Mouse (Mus musculus): ENCODE measurements around the gene Trim65. TPM values are rescaled to one million over a fixed set of nuclear protein-coding genes. Genes with fewer than 3 reads are reported as not detected.
A peak's percentile ranks its signal among the peaks of the same experiment; 100 is the strongest.

Trim65 gene
- total RNA-seq, 1 experiment: 0.31 TPM

DNA sequence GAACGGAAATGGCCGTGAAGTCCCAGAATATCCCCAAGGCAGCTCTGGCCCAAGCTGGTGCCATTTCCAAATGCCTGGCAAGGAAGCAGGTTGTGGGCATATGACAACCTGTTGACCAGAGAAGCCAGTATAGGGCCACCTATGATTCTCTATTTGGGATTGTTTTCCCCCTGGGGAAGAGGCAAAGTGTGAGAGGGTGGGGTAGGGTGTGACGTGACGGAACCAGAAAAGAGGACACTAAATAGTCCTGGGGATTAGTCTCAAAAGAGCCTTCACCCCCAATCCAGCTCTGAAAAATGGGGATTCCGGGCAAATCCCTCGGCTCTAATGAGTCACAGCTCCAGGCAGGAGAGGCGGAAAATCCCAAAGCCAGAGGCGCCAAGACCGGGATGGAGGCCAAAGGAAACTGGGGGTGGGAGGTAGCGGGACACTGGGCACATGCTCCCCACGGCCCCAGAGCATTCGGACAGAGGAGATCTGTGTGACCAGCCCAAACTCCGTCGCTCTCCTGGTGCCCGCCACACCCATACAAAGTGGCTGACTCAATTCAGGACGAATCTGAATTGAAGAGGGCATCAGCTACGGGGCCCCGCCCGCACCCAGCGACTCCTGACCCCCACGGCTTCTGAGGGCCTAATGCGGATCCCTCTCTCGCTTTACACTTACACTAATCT is 22.3 kb downstream of the Trim65 start:
- H3K36me3 ChIP-seq (ENCODE audit: control insufficient read depth, insufficient read depth, low read length, poor library complexity, severe bottlenecking): no peaks in the 10 kb centered on the region
- no peak for DNase-seq (ENCODE audit: low read depth, low spot score)
- peak overlapping the region; percentile 39 to 67; a peak in 3 of 4 replicates for H3K4me3 ChIP-seq (ENCODE audit: insufficient read depth in 1 of 2, low read depth in 1 of 2, low read length in 2 of 2, poor library complexity in 1 of 2, severe bottlenecking in 1 of 2)
- H3K27ac ChIP-seq (ENCODE audit: insufficient read depth, low read depth, low read length, poor library complexity, severe bottlenecking): no peak overlapping the region
- peaks cover 10 to 38% of the 10 kb centered on the region in 2 experiments for H3K4me1 ChIP-seq (ENCODE audit: control insufficient read depth in 2 of 2, insufficient read depth in 2 of 2, low read length in 2 of 2, poor library complexity in 1 of 2)
- 0 out of 2 replicates have a peak overlapping the region, but pooled peaks have one; percentile 5 for H3K9ac ChIP-seq (ENCODE audit: insufficient read depth, low read depth, low read length, poor library complexity, severe bottlenecking)
- in situ Hi-C loops (cut with MboI; ENCODE audit: low sequenced_read_pairs in 2 of 2, unreplicated experiment in 2 of 2): no loop called here
- no peak for TF ChIP-seq MAFK (IDR thresholded peaks at IDR 0.05; ENCODE audit: insufficient read depth, low read depth, low read length)
- TF ChIP-seq ZC3H11A (IDR thresholded peaks at IDR 0.05; ENCODE audit: borderline replicate concordance, low read depth, low read length): no peak
- no peak for TF ChIP-seq HCFC1 (IDR thresholded peaks at IDR 0.05; ENCODE audit: borderline replicate concordance, insufficient read depth, low read length)
- TF ChIP-seq ZNF384 (IDR thresholded peaks at IDR 0.05; ENCODE audit: low read depth, low read length): no peak
- no peaks in the 10 kb centered on the region for H3K9me3 ChIP-seq (ENCODE audit: control insufficient read depth, insufficient read depth, low read depth, low read length)

DNA sequence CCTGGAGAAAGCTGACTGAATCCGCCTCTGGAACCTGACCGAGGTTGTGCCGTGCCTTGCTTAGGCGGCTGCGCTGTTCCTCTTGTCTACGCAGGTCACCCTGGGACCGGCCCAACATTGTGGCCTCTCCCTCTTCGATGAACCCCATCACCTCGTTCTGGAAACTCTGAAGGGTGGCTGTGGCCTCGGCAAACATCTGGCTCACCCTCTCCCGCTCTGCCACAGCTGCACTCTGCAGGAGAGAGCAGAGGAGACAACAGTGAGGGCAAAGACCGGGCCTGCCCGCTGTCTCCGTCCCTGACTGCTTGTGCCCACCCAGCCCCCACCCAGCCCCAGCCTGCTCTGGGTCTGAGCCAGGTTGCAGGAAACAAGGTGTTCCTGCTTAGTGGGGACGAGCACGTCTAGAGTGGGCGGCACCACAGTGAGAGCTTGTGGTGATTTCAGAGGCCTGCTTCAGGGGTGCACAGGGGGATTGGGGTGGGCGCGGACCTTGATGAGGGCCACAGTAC is 23.1 kb downstream of the Trim65 start:
- Histone ChIP-seq H3K9me3 (ENCODE audit: control insufficient read depth, insufficient read depth, low read depth, low read length) (no peaks in the 10 kb centered on the region), H3K27ac (ENCODE audit: insufficient read depth, low read depth, low read length, poor library complexity, severe bottlenecking) (no peak overlapping the region), H3K9ac (ENCODE audit: insufficient read depth, low read depth, low read length, poor library complexity, severe bottlenecking) (peak overlapping the region; percentile 44), H3K4me1 (ENCODE audit: control insufficient read depth in 2 of 2, insufficient read depth in 2 of 2, low read length in 2 of 2, poor library complexity in 1 of 2) (peaks cover 10 to 40% of the 10 kb centered on the region in 2 experiments), H3K4me3 (ENCODE audit: insufficient read depth in 1 of 2, low read depth in 1 of 2, low read length in 2 of 2, poor library complexity in 1 of 2, severe bottlenecking in 1 of 2) (peak overlapping the region; percentile 39 to 67), H3K36me3 (ENCODE audit: control insufficient read depth, insufficient read depth, low read length, poor library complexity, severe bottlenecking) (no peaks in the 10 kb centered on the region)
- no peak for TF ChIP-seq MAFK (IDR thresholded peaks at IDR 0.05; ENCODE audit: insufficient read depth, low read depth, low read length)
- no peak for TF ChIP-seq CHD2 (IDR thresholded peaks at IDR 0.05; ENCODE audit: low read depth, low read length)
- no peak for TF ChIP-seq ZC3H11A (IDR thresholded peaks at IDR 0.05; ENCODE audit: borderline replicate concordance, low read depth, low read length)
- no peak for TF ChIP-seq HCFC1 (IDR thresholded peaks at IDR 0.05; ENCODE audit: borderline replicate concordance, insufficient read depth, low read length)
- TF ChIP-seq ZNF384 (IDR thresholded peaks at IDR 0.05; ENCODE audit: low read depth, low read length): no peak
- DNase-seq (ENCODE audit: low read depth, low spot score): no peak
- in situ Hi-C loops (cut with MboI; ENCODE audit: low sequenced_read_pairs in 2 of 2, unreplicated experiment in 2 of 2): no loop called here

GRCm38 (mm10) chr11:116106963-116107776 is 23.8 kb downstream of the Trim65 start:
- no peak for DNase-seq (ENCODE audit: low read depth, low spot score)
- Histone ChIP-seq H3K27ac (ENCODE audit: insufficient read depth, low read depth, low read length, poor library complexity, severe bottlenecking) (no peak overlapping the region), H3K9me3 (ENCODE audit: control insufficient read depth, insufficient read depth, low read depth, low read length) (no peaks in the 10 kb centered on the region), H3K4me1 (ENCODE audit: control insufficient read depth in 2 of 2, insufficient read depth in 2 of 2, low read length in 2 of 2, poor library complexity in 1 of 2) (peaks cover 12 to 40% of the 10 kb centered on the region in 2 experiments), H3K4me3 (ENCODE audit: insufficient read depth in 1 of 2, low read depth in 1 of 2, low read length in 2 of 2, poor library complexity in 1 of 2, severe bottlenecking in 1 of 2) (peak overlapping the region; percentile 39 to 67; a peak in 3 of 4 replicates), H3K36me3 (ENCODE audit: control insufficient read depth, insufficient read depth, low read length, poor library complexity, severe bottlenecking) (no peaks in the 10 kb centered on the region), H3K9ac (ENCODE audit: insufficient read depth, low read depth, low read length, poor library complexity, severe bottlenecking) (no peak overlapping the region; the same call in 1 of the 2 replicates)
- in situ Hi-C loops (cut with MboI; ENCODE audit: low sequenced_read_pairs in 2 of 2, unreplicated experiment in 2 of 2): no loop called here
- TF ChIP-seq CHD2 (IDR thresholded peaks at IDR 0.05; ENCODE audit: low read depth, low read length) (no peak), ZC3H11A (IDR thresholded peaks at IDR 0.05; ENCODE audit: borderline replicate concordance, low read depth, low read length) (no peak), HCFC1 (IDR thresholded peaks at IDR 0.05; ENCODE audit: borderline replicate concordance, insufficient read depth, low read length) (no peak), ZNF384 (IDR thresholded peaks at IDR 0.05; ENCODE audit: low read depth, low read length) (no peak), MAFK (IDR thresholded peaks at IDR 0.05; ENCODE audit: insufficient read depth, low read depth, low read length) (no peak)

- Histone ChIP-seq H3K4me1 (ENCODE audit: control insufficient read depth in 2 of 2, insufficient read depth in 2 of 2, low read length in 2 of 2, poor library complexity in 1 of 2) (peaks cover 12 to 40% of the 10 kb centered on the region in 2 experiments), H3K9ac (ENCODE audit: insufficient read depth, low read depth, low read length, poor library complexity, severe bottlenecking) (peak overlapping the region; percentile 12; the same call in 1 of the 2 replicates), H3K27ac (ENCODE audit: insufficient read depth, low read depth, low read length, poor library complexity, severe bottlenecking) (no peak overlapping the region), H3K4me3 (ENCODE audit: insufficient read depth in 1 of 2, low read depth in 1 of 2, low read length in 2 of 2, poor library complexity in 1 of 2, severe bottlenecking in 1 of 2) (peak overlapping the region; percentile 11 to 30; a peak in 3 of 4 replicates), H3K9me3 (ENCODE audit: control insufficient read depth, insufficient read depth, low read depth, low read length) (no peaks in the 10 kb centered on the region), H3K36me3 (ENCODE audit: control insufficient read depth, insufficient read depth, low read length, poor library complexity, severe bottlenecking) (no peaks in the 10 kb centered on the region)
- in situ Hi-C loops (cut with MboI; ENCODE audit: low sequenced_read_pairs in 2 of 2, unreplicated experiment in 2 of 2): no loop called here
- DNase-seq (ENCODE audit: low read depth, low spot score): no peak
- TF ChIP-seq ZNF384 (IDR thresholded peaks at IDR 0.05; ENCODE audit: low read depth, low read length) (no peak), HCFC1 (IDR thresholded peaks at IDR 0.05; ENCODE audit: borderline replicate concordance, insufficient read depth, low read length) (no peak), CHD2 (IDR thresholded peaks at IDR 0.05; ENCODE audit: low read depth, low read length) (no peak), ZC3H11A (IDR thresholded peaks at IDR 0.05; ENCODE audit: borderline replicate concordance, low read depth, low read length) (no peak), MAFK (IDR thresholded peaks at IDR 0.05; ENCODE audit: insufficient read depth, low read depth, low read length) (no peak)
Observed at GRCm38 (mm10) chr11:116106154-116106962, 24.6 kb downstream of the Trim65 start.

Data from ES-E14 (cell line).